Mouse (Mus musculus): Measurements from ENCODE around the gene Selenoi. TPM values are rescaled to one million over a fixed set of nuclear protein-coding genes. Genes with fewer than 3 reads are reported as not detected.

The Selenoi gene
- polyA plus RNA-seq, 1 experiment from 2014 or later: 28.2 TPM

DNA sequence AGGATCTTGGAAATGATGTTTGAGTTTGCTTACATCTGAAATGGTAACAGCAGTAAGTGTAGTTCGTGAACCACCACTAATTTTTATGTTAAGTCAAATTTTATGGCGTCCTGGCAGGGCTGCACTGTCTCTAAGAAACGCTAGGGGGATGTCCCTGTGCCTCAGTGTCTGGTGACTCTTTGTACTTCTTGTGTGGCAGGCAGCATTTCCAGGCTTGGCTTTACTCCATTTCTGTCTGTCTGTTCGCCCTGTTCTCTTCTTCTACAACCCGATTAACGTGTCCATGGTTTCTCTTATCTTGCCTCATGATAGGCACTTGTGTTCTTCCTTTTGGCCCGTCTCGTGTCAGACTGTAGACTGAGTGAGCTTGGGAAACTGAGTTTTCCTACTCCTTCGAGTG lies 11.4 kb downstream of the Selenoi start:
- no peak overlapping the region for H3K9ac ChIP-seq (ENCODE audit: low read depth, low read length)
- peaks cover 29% of the 10 kb centered on the region for H3K4me1 ChIP-seq (replicated peaks; ENCODE audit: control insufficient read depth, insufficient read depth, low read length)
- H3K4me3 ChIP-seq (ENCODE audit: low read depth, low read length): no peak overlapping the region
- no peak overlapping the region for H3K27ac ChIP-seq (ENCODE audit: low read depth, low read length)
- no peak for DNase-seq (ENCODE audit: low spot score)
- no peak overlapping the region for H3K4me2 ChIP-seq
- H3K36me3 ChIP-seq (ENCODE audit: control insufficient read depth, insufficient read depth, low read length): no peaks in the 10 kb centered on the region
- ATAC-seq (replicated peaks; ENCODE audit: low FRiP score): no peak
- WGBS: 42% methylated on average over 9 of the region's 9 CpGs
- no peaks in the 10 kb centered on the region for H3K9me3 ChIP-seq (ENCODE audit: control insufficient read depth, low read length)
- H3K27me3 ChIP-seq (replicated peaks; ENCODE audit: control insufficient read depth, insufficient read depth, low read length): no peaks in the 10 kb centered on the region

DNA sequence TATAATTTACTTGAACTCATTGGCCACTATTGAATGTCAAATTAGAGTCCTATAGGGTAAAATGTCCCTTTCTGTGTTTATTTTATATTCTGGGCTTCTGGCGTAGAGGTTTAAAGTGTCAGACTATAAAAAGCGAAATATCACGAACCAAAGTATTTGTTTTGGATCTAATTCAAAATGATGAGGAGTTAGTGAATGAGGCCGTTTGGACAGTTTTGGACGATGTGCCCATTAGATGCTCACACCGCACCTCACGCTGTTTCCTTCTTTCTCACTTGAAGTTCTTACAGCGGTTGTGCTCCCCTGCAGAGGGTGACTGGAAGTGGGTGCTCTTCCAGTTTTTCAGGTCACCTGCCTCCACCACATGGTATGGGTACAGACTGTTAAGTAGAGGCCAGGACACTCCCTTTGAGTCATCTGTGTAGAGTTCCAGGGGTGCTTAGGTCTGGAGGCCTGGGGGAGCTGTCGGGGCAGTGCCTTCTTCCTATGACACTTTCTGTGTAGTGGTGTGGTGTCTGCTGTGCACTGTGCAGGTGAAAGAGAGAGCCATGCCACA lies 13.6 kb downstream of the Selenoi start:
- no peak overlapping the region for H3K4me2 ChIP-seq
- no peak overlapping the region for H3K27ac ChIP-seq (ENCODE audit: low read depth, low read length)
- H3K36me3 ChIP-seq (ENCODE audit: control insufficient read depth, insufficient read depth, low read length): peaks cover 6% of the 10 kb centered on the region; the same call in 1 of the 2 replicates
- no peaks in the 10 kb centered on the region for H3K27me3 ChIP-seq (replicated peaks; ENCODE audit: control insufficient read depth, insufficient read depth, low read length)
- 92% methylated on average over 9 of the region's 9 CpGs for WGBS
- H3K4me3 ChIP-seq (ENCODE audit: low read depth, low read length): no peak overlapping the region
- no peak for DNase-seq (ENCODE audit: low spot score)
- no peak overlapping the region for H3K9ac ChIP-seq (ENCODE audit: low read depth, low read length)
- no peaks in the 10 kb centered on the region for H3K9me3 ChIP-seq (ENCODE audit: control insufficient read depth, low read length)
- ATAC-seq (replicated peaks; ENCODE audit: low FRiP score): no peak
- peaks cover 27% of the 10 kb centered on the region for H3K4me1 ChIP-seq (replicated peaks; ENCODE audit: control insufficient read depth, insufficient read depth, low read length)

DNA sequence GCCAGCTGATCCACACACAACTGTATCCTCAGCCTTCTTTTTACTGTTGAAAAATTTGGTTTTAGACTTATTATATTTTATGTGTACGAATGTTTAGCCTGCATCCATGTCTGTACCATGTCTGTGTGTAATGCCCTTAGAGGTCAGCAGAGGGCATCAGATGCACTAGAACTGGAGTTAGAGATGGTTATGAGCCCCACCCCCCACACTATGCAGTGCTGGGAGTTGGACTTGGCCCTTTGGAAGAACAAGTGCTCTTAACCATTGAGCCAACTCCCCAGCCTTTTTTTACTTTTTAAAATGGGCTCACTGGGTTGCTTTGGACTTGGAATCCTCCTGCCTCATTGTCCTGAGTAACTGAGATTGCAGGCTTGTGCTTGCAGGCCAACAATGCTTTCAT lies 15.3 kb downstream of the Selenoi start:
- no peaks in the 10 kb centered on the region for H3K9me3 ChIP-seq (ENCODE audit: control insufficient read depth, low read length)
- H3K4me1 ChIP-seq (replicated peaks; ENCODE audit: control insufficient read depth, insufficient read depth, low read length): peaks cover 17% of the 10 kb centered on the region
- no peak for DNase-seq (ENCODE audit: low spot score)
- no peak overlapping the region for H3K27ac ChIP-seq (ENCODE audit: low read depth, low read length)
- no peak for ATAC-seq (replicated peaks; ENCODE audit: low FRiP score)
- 93% methylated on average over 1 of the region's 1 CpGs for WGBS
- H3K9ac ChIP-seq (ENCODE audit: low read depth, low read length): no peak overlapping the region
- no peak overlapping the region for H3K4me2 ChIP-seq
- H3K27me3 ChIP-seq (replicated peaks; ENCODE audit: control insufficient read depth, insufficient read depth, low read length): no peaks in the 10 kb centered on the region
- H3K36me3 ChIP-seq (ENCODE audit: control insufficient read depth, insufficient read depth, low read length): peaks cover 10% of the 10 kb centered on the region
- H3K4me3 ChIP-seq (ENCODE audit: low read depth, low read length): no peak overlapping the region

DNA sequence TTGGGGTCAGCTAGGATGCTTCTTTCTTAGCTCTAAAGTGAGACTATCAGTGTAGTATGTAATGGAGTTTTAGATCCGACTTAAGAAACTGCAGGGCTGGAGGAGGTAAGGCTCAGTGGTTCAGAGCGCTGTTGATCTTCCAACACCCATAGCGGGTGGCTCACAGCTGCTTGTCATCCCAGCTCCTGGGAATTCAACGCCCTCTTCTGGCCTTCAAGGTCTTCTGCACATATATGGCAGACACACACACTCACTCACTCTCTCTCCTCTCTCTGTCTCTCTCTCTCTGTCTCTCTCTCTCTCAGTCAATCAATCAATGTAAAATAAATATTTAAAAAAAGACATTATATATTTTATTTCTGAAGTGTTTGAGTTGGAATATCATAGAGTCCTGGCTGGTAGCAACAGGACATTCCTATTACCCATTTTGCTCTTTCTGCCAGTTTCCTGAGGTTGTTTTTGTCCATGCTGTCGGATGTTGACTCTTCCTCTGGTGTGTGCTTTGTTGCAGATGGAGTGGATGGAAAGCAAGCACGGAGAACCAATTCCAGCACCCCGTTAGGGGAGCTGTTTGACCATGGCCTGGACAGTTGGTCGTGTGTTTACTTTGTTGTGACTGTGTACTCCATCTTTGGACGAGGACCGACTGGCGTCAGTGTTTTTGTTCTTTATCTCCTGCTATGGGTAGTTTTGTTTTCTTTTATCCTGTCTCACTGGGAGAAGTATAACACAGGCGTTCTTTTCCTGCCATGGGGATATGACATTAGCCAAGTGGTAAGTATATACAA lies 23.4 kb downstream of the Selenoi start:
- H3K9ac ChIP-seq (ENCODE audit: low read depth, low read length): no peak overlapping the region
- H3K4me2 ChIP-seq: no peak overlapping the region
- H3K4me1 ChIP-seq (replicated peaks; ENCODE audit: control insufficient read depth, insufficient read depth, low read length): no peaks in the 10 kb centered on the region
- peak overlapping the region; percentile 52; the same call in 1 of the 2 replicates for H3K27ac ChIP-seq (ENCODE audit: low read depth, low read length)
- 83% methylated on average over 12 of the region's 12 CpGs for WGBS
- H3K27me3 ChIP-seq (replicated peaks; ENCODE audit: control insufficient read depth, insufficient read depth, low read length): no peaks in the 10 kb centered on the region
- ATAC-seq (replicated peaks; ENCODE audit: low FRiP score) (no peak), DNase-seq (ENCODE audit: low spot score) (no peak)
- peaks cover 23% of the 10 kb centered on the region for H3K36me3 ChIP-seq (ENCODE audit: control insufficient read depth, insufficient read depth, low read length)
- H3K9me3 ChIP-seq (ENCODE audit: control insufficient read depth, low read length): no peaks in the 10 kb centered on the region
- H3K4me3 ChIP-seq (ENCODE audit: low read depth, low read length): no peak overlapping the region

DNA sequence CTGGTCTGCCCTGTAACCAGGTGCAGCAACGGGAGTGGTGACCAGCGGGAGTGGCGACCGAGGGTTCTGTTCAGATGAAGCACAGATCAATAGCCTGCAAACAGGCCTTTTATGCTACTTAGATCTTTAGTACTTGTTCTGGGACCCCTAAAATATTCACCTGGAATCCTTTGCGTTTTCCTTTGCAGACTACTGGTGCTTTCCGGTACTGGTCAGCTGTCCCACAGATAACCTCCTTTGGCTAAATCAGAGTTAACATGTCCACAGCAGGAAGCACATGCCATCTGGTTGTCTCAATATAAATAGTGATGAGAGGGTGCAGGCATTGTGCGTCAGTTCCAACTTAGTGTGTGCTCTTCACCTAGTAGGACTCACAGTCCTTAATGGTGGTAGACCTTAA lies 26.4 kb downstream of the Selenoi start:
- H3K4me3 ChIP-seq (ENCODE audit: low read depth, low read length): no peak overlapping the region
- no peak overlapping the region for H3K4me2 ChIP-seq
- no peak for ATAC-seq (replicated peaks; ENCODE audit: low FRiP score)
- no peaks in the 10 kb centered on the region for H3K4me1 ChIP-seq (replicated peaks; ENCODE audit: control insufficient read depth, insufficient read depth, low read length)
- peaks cover 18% of the 10 kb centered on the region; the same call in 1 of the 2 replicates for H3K36me3 ChIP-seq (ENCODE audit: control insufficient read depth, insufficient read depth, low read length)
- no peak overlapping the region for H3K9ac ChIP-seq (ENCODE audit: low read depth, low read length)
- no peak overlapping the region for H3K27ac ChIP-seq (ENCODE audit: low read depth, low read length)
- DNase-seq (ENCODE audit: low spot score): no peak
- no peaks in the 10 kb centered on the region for H3K9me3 ChIP-seq (ENCODE audit: control insufficient read depth, low read length)
- no peaks in the 10 kb centered on the region for H3K27me3 ChIP-seq (replicated peaks; ENCODE audit: control insufficient read depth, insufficient read depth, low read length)
- 87% methylated on average over 7 of the region's 7 CpGs for WGBS

DNA sequence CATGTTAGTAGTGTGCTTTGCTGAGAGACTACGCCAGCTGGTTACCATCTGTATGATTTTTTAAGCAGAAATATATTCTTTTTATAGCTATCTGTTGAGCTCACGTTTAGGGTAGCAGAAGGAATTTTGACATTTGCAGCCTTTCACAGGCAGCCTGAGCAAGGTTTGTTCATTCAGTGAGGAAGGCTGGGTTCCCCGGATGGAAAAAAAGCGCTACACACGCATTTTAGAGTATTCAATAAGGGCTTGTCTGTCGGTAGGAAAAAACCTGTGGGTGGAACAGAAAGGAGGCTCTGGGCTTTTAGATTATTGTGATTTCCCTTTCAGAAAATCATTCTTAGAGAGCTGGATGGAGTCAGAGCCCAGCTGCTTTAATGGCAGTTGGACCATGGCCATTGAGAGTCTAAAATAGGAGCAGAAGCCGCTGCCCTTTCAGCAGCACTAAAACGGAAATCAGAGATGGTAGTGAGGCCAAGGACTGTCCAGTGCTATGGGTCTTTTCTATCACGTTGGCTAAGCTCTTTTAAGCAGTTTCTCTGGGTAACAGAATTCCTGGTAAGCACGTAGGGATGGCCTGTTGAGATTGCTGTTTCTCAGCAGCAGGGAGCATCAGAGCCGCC lies 38.3 kb downstream of the Selenoi start:
- 84% methylated on average over 11 of the region's 11 CpGs for WGBS

DNA sequence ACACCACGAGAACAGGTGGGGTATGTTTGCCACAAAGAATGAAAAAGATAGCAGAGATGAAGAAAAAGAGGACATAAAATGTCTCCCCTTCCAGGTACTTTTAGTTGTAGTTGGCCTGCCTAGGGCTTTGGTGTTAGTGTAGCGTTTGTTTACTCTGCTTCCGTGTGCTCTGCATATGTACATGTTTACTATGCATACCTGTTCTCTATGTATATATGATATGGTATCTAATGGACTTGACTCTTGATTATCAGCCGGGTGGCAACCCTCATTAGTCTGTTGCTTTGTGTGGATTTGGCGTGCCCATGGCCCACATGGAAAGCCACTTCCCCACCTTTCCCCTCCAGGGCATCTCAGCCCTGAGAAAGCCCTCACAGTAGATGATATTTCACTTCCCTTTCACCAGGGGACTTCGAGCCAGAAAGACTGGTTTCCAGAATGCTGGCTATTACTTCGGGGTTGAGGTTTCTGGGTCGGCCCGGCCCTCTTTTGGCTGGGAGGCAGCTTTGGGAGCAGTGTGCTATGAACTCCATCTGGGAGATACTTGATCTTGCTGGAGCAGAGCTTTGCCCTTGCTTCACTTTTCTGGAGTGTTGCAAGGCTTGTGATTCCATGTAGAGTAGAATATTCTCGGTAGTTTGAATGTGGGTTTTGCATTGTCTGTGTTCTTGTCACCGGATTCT lies 39.4 kb downstream of the Selenoi start:
- Histone ChIP-seq H3K27me3 (replicated peaks; ENCODE audit: control insufficient read depth, insufficient read depth, low read length) (no peaks in the 10 kb centered on the region), H3K36me3 (ENCODE audit: control insufficient read depth, insufficient read depth, low read length) (peaks cover 3% of the 10 kb centered on the region), H3K27ac (ENCODE audit: low read depth, low read length) (no peak overlapping the region), H3K9me3 (ENCODE audit: control insufficient read depth, low read length) (no peaks in the 10 kb centered on the region), H3K4me3 (ENCODE audit: low read depth, low read length) (no peak overlapping the region), H3K9ac (ENCODE audit: low read depth, low read length) (no peak overlapping the region), H3K4me2 (no peak overlapping the region), H3K4me1 (replicated peaks; ENCODE audit: control insufficient read depth, insufficient read depth, low read length) (no peaks in the 10 kb centered on the region)
- ATAC-seq (replicated peaks; ENCODE audit: low FRiP score) (no peak), DNase-seq (ENCODE audit: low spot score) (no peak)
- WGBS: 86% methylated on average over 11 of the region's 11 CpGs

More for the DNA sequence above, 38.3 kb downstream of the Selenoi start:
- no peaks in the 10 kb centered on the region for H3K4me1 ChIP-seq (replicated peaks; ENCODE audit: control insufficient read depth, insufficient read depth, low read length)
- H3K4me3 ChIP-seq (ENCODE audit: low read depth, low read length): no peak overlapping the region
- H3K36me3 ChIP-seq (ENCODE audit: control insufficient read depth, insufficient read depth, low read length): peaks cover 8% of the 10 kb centered on the region
- no peaks in the 10 kb centered on the region for H3K9me3 ChIP-seq (ENCODE audit: control insufficient read depth, low read length)
- DNase-seq (ENCODE audit: low spot score): no peak
- no peak overlapping the region for H3K9ac ChIP-seq (ENCODE audit: low read depth, low read length)
- no peak overlapping the region for H3K27ac ChIP-seq (ENCODE audit: low read depth, low read length)
- no peak overlapping the region for H3K4me2 ChIP-seq
- no peaks in the 10 kb centered on the region for H3K27me3 ChIP-seq (replicated peaks; ENCODE audit: control insufficient read depth, insufficient read depth, low read length)
- ATAC-seq (replicated peaks; ENCODE audit: low FRiP score): no peak

DNA sequence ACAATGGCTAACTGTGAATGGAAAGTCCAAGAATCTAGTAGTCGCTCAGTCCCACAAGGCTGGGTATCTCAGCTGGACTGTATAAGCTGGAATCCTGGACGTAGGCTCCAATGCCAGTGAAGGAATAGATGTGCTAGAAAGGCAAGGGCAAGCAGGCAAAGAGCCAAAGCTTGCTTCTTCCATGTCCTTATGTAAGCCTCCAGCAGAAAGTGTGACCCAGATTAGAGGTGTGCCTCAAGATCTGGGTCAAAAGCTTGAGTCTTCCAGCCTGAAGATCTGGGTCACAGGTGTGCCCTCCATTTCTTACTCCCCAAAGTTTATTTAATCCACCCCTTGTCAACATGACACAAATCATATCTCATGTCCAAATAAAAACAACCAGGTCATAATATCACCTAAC lies 44.0 kb downstream of the Selenoi start:
- no peaks in the 10 kb centered on the region for H3K4me1 ChIP-seq (replicated peaks; ENCODE audit: control insufficient read depth, insufficient read depth, low read length)
- H3K36me3 ChIP-seq (ENCODE audit: control insufficient read depth, insufficient read depth, low read length): no peaks in the 10 kb centered on the region
- 91% methylated on average over 2 of the region's 2 CpGs for WGBS
- DNase-seq (ENCODE audit: low spot score) (no peak), ATAC-seq (replicated peaks; ENCODE audit: low FRiP score) (no peak)
- H3K27me3 ChIP-seq (replicated peaks; ENCODE audit: control insufficient read depth, insufficient read depth, low read length): peaks cover 6% of the 10 kb centered on the region
- H3K27ac ChIP-seq (ENCODE audit: low read depth, low read length): no peak overlapping the region
- H3K9me3 ChIP-seq (ENCODE audit: control insufficient read depth, low read length): no peaks in the 10 kb centered on the region
- no peak overlapping the region for H3K4me3 ChIP-seq (ENCODE audit: low read depth, low read length)
- H3K9ac ChIP-seq (ENCODE audit: low read depth, low read length): no peak overlapping the region
- H3K4me2 ChIP-seq: no peak overlapping the region

Measured in liver, embryonic 11.5 days (tissue).